Mouse (Mus musculus): ENCODE data around the gene Hacd4. TPM values are rescaled to one million over a fixed set of nuclear protein-coding genes. Genes with fewer than 3 reads are reported as not detected.
"Not testable (repeated sequence)": the region's sequence is repeated elsewhere in the genome, so short reads cannot be mapped to it uniquely, and the experiment has no call there.

Hacd4 gene
- polyA plus RNA-seq, 1 experiment, result 136 TPM

DNA sequence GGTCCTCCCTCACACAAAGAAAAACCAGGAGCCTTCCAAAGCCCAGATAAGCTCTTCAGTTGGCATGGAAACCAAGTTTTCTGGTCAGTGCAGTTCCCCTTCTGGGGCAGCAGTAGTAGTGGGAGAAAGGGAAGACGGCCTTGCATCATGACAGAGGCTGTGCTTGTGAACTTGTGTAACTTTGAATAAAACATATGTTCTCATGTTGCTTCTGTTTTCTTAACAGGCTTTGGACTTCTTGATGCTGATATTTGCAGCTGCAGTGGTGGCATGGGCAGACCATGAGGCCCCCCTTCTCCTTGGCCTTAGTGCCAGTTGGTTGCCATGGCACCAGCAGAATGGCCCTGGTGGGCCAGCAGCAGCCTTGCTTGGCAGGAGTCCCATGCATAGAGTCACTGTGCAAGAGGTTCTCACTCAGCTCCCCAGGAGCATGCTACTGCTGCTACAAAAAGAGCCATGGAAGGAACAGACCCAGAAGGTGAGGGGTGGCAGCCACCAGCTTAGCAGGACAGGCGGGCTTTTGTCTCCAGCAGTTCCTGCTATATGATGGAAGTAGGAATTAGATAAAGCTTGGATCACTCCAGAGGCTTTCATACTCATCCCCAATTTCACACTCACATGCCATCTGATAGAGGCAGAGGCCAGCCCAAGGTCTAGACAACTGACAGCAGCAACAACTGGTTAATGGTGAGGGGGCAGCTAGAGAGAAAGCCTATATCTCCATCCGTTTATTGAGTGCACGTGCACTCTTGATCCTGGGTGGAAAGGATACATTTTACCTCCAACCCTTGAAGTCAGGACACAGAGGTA is 31.6 kb downstream of the Hacd4 start:
- Histone ChIP-seq H3K4me3 (ENCODE audit: insufficient read depth, low read length) (no peak overlapping the region), H3K4me1 (ENCODE audit: control insufficient read depth, insufficient read depth, low read length) (peaks cover 13% of the 10 kb centered on the region), H3K27ac (ENCODE audit: insufficient read depth, low read depth, low read length) (peak overlapping the region; percentile 26)
- TF ChIP-seq CTCF (IDR thresholded peaks at IDR 0.05; ENCODE audit: low read depth, low read length), result no peak

GRCm38 (mm10) chr4:88402884-88403283 is 35.8 kb downstream of the Hacd4 start:
- Histone ChIP-seq H3K4me1 (ENCODE audit: control insufficient read depth, insufficient read depth, low read length) (peaks cover 10% of the 10 kb centered on the region), H3K27ac (ENCODE audit: insufficient read depth, low read depth, low read length) (no peak overlapping the region)
- TF ChIP-seq CTCF (IDR thresholded peaks at IDR 0.05; ENCODE audit: low read depth, low read length), result no peak
- no peak for TF ChIP-seq POLR2A (IDR thresholded peaks at IDR 0.05; ENCODE audit: borderline replicate concordance, low read depth, low read length)

GRCm38 (mm10) chr4:88400992-88401313 is 37.8 kb downstream of the Hacd4 start:
- H3K27ac ChIP-seq (ENCODE audit: insufficient read depth, low read depth, low read length), result no peak overlapping the region
- H3K4me3 ChIP-seq (ENCODE audit: insufficient read depth, low read length), result no peak overlapping the region
- peaks cover under 1% of the 10 kb centered on the region; the same call in 1 of the 2 replicates for H3K4me1 ChIP-seq (ENCODE audit: control insufficient read depth, insufficient read depth, low read length)
- TF ChIP-seq POLR2A (IDR thresholded peaks at IDR 0.05; ENCODE audit: borderline replicate concordance, low read depth, low read length), result no peak
- TF ChIP-seq CTCF (IDR thresholded peaks at IDR 0.05; ENCODE audit: low read depth, low read length), result no peak

More at GRCm38 (mm10) chr4:88402884-88403283, 35.8 kb downstream of the Hacd4 start:
- H3K4me3 ChIP-seq (ENCODE audit: insufficient read depth, low read length), result no peak overlapping the region

DNA sequence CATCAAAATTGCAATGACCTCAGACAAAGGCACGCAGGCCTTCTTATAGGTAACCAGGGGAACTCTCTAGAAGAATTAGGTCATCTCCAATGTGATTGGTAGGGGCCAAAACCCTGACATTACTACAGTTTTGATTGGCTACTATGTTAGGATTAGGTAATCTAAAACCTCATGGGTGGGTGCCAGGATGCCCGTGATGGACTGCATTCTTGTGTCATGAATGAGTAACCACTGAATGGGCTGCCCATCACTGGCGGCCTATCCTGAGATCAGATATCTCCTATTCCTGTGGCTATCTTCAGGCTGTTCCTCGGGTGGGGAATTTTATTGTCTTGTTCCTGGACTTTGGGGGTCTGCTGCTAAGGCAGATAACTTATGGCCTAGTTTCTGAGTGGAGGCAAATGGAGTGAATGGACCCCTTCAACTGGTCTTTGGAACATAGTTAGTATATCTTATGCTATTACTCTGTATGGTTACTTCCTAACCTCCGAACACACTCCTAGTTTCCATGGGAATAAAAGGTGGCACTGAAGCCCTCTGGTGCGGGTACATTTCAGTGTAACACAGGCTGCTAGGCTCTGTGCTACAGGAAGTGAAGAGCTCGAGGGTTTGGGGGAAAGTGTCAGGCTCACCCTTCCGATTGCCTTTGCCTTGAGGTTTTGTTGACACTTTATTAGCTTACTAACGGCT is 38.3 kb downstream of the Hacd4 start:
- H3K4me1 ChIP-seq (ENCODE audit: control insufficient read depth, insufficient read depth, low read length), result peaks cover 2% of the 10 kb centered on the region
- no peak overlapping the region for H3K27ac ChIP-seq (ENCODE audit: insufficient read depth, low read depth, low read length)
- H3K4me3 ChIP-seq (ENCODE audit: insufficient read depth, low read length), result no peak overlapping the region
- no peak for TF ChIP-seq POLR2A (IDR thresholded peaks at IDR 0.05; ENCODE audit: borderline replicate concordance, low read depth, low read length)
- TF ChIP-seq CTCF (IDR thresholded peaks at IDR 0.05; ENCODE audit: low read depth, low read length), result no peak

DNA sequence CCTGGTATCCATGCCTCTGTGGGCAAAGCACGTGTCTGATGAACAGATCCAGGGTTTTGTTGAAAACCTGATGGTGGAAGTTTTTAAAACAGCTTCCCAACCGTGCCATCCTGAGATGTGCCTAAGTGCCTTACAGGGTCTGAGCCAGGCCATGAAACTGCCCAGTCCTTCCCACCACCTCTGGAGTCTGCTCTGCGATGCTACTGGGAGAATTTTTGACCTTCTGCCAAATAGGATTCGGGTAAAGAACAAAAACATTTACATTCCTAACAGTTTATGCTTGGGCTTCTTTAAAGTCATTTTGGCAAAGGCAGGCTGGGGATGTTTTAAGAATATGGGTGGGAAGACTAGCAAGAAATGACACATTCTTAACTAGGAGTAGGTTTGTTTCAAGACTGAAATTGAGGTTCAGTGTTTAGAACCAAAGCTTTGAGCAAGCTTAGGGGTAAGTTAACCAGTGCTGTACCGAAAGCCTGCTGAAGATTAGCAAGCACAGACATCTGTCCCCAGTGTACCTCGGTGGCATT is 41.7 kb downstream of the Hacd4 start:
- TF ChIP-seq CTCF (IDR thresholded peaks at IDR 0.05; ENCODE audit: low read depth, low read length) (no peak), POLR2A (IDR thresholded peaks at IDR 0.05; ENCODE audit: borderline replicate concordance, low read depth, low read length) (no peak)
- Histone ChIP-seq H3K4me1 (ENCODE audit: control insufficient read depth, insufficient read depth, low read length) (peaks cover 4% of the 10 kb centered on the region), H3K27ac (ENCODE audit: insufficient read depth, low read depth, low read length) (no peak overlapping the region), H3K4me3 (ENCODE audit: insufficient read depth, low read length) (no peak overlapping the region)

DNA sequence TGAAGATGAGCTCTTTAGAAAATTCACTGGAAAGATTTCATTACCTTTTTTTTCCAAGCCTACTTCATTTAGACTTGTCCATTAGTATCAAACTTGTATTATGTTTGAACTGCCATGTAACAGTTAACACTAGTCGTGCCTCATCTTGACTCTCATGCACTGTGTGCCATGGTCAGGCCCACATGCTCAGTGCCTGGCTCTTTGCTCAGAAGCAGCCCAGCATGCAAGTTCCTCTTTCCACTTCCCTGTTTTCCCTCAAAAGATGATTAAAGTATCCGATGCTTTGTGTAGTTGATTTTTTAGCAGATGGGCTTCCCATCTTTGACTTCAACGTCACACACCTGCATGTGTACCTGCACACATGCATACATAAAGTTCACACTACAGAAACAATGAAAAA is 43.0 kb downstream of the Hacd4 start:
- Histone ChIP-seq H3K4me3 (ENCODE audit: insufficient read depth, low read length) (no peak overlapping the region), H3K4me1 (ENCODE audit: control insufficient read depth, insufficient read depth, low read length) (peaks cover 4% of the 10 kb centered on the region), H3K27ac (ENCODE audit: insufficient read depth, low read depth, low read length) (no peak overlapping the region)
- TF ChIP-seq CTCF (IDR thresholded peaks at IDR 0.05; ENCODE audit: low read depth, low read length) (no peak), POLR2A (IDR thresholded peaks at IDR 0.05; ENCODE audit: borderline replicate concordance, low read depth, low read length) (no peak)

DNA sequence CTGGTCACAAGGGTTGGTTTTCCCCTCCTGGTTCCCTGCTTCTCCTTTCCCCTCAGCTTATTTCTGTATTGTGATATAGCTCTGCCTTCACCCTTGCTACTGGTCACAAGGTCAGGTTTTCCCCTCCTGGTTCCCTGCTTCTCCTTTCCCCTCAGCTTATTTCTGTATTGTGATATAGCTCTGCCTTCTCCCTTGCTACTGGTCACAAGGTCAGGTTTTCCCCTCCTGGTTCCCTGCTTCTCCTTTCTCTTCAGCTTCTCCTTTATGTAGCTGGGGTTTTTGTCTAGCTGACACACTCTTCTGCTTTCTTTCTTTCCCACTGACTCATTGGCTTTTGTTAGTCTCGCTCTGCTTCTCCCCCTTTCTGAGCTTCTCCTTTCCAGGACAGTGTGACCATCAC is 48.1 kb downstream of the Hacd4 start:
- H3K27ac ChIP-seq (ENCODE audit: insufficient read depth, low read depth, low read length), result peak overlapping the region; percentile 47
- H3K4me1 ChIP-seq (ENCODE audit: control insufficient read depth, insufficient read depth, low read length); H3K4me3 ChIP-seq (ENCODE audit: insufficient read depth, low read length): not testable (repeated sequence)

DNA sequence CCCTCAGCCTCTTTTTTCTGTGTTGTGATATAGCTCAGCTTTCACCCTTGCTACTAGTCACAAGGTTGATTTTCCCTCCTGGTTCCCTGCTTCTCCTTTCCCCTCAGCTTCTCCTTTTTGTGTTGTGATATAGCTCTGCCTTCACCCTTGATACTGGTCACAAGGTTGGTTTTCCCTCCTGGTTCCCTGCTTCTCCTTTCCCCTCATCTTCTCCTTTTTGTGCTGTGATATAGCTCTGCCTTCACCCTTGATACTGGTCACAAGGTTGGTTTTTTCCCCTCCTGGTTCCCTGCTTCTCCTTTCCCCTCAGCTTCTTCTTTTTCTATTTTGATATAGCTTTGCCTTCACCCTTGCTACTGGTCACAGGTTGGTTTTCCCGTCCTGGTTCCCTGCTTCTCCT is 48.7 kb downstream of the Hacd4 start:
- Histone ChIP-seq H3K4me1 (ENCODE audit: control insufficient read depth, insufficient read depth, low read length) (no peaks in the 10 kb centered on the region), H3K27ac (ENCODE audit: insufficient read depth, low read depth, low read length) (peak overlapping the region; percentile 47), H3K4me3 (ENCODE audit: insufficient read depth, low read length) (no peak overlapping the region)
- no peak for TF ChIP-seq CTCF (IDR thresholded peaks at IDR 0.05; ENCODE audit: low read depth, low read length)

DNA sequence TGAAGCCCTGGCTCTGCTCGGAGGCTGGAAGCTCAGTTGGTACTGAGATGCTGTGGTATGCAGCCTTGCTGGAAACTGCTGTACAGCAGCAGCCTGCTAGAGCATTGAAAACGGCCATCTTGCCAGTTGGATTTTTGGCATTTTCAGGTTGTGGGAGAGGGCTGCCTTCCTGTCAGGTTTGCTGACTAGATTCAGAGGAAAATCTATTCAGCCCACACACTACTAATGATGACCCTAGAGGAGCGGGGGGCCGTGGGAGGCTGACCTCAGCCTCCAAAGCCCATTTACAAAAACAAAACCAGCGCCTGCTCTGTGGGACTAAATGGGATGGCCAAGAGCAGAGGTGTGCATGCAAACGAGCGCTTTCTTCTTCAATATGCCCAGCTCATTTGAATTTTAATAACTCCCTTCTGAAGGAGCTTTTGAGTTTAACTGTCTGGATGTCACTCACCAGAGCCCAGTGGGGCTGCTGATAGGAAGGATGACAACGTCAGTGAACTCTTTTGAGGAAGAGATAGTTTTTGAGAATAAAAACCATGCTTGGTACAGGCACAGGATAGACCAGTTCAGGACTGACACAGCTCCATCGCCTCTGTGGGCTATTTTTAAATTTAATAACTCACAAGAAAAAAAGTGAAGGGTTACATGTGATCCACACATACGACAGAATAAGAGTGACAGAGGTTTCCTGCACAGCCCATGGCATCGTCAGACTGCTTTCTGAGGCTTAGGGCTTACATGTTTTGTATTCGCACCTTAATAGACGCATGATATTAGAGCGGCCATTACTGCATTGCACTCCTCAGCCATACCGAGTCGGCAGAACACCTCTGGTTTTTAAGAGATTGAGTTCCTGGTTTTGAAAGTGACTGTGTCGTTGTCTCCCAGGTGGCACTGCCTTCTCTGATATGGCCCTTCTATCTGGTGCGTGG is 66.2 kb downstream of the Hacd4 start:
- Histone ChIP-seq H3K4me1 (ENCODE audit: control insufficient read depth, insufficient read depth, low read length) (no peaks in the 10 kb centered on the region), H3K4me3 (ENCODE audit: insufficient read depth, low read length) (no peak overlapping the region), H3K27ac (ENCODE audit: insufficient read depth, low read depth, low read length) (no peak overlapping the region)
- TF ChIP-seq POLR2A (IDR thresholded peaks at IDR 0.05; ENCODE audit: borderline replicate concordance, low read depth, low read length) (no peak), CTCF (IDR thresholded peaks at IDR 0.05; ENCODE audit: low read depth, low read length) (no peak)

All from bone marrow macrophage, adult 2 months (primary cell).